Mouse (Mus musculus): Measurements from ENCODE around the gene Cd46.

Cd46 gene

GRCm38 (mm10) chr1:195092220-195092720 lies at the start of gene Cd46:
Cd46 (minus strand) TSS chr1:195092249.
- DNase-seq: peak; percentile 81 to 85

DNA sequence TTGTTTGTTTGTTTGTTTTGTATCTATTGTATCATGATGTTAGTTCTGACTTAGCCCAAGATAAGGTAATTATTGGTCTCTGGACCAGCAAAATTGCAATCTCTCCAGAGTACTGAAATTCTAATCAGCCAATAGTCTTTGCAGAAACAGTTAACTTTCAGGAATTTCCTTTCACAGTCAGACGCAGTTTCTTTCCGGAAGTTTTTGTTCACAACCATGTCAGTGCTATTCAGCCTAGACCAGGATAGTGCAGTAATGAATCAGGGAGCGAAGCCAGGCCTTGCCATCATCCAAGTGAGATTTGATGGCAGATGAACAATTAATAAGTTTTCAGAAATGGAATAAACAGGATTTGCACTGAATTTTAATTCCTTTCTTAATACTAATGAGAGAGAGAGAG lies 40.0 kb upstream of the Cd46 start:
- no peak for DNase-seq

DNA sequence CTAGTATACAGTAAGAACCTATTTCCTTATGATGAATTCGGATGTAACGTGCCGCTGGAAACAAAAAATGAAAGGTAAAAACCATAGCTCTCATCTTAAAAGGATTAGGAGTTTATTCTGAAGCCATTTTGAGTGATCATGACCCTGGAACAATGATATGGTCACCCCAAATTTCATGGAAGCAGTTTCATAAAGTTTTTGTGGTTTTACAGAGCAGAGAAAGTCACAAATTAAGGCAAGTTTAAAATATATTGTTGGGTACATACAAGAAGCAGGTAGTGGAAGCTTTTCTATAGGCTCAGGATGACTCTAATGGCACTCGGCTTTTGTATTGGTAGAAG lies 39.6 kb upstream of the Cd46 start:
- no peak for DNase-seq

DNA sequence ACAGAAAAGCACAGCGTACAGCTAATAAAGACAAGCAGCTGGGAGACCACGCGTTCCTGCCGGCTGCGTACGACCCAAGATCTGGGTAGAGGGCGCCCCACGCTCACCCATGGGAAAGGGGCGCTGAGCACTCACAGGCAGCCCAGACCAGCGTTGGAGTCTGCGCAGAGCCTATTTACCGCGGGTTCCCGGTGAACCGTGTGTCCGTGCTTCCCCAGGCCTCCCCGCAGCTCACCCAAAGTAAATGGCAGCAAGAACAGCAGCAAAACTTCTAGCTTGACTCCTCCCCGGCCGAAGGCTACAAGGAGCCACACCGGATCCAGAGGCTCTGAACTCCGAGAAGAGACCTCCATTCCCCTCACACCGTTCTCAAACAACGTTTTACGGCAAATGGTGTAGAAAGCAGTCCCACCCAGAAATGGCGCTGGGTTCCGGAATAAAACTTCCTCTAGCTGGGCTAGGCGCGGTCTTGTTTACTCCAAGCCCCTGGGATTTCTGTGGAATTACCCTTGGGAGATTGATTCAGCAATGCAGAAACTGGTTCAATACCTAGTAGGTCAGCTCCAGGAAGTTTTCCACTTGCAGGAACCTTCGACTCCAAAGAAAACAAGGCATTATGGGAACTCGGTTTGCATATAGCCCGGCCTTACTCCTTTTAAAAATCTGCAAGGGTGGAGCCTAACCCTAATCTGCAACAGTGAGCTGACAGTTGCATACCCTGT lies 39.1 kb upstream of the Cd46 start, which contains the start of gene Cr1l:
TSS of gene Cr1l (minus strand) at position 634 of the 722 bp plus-strand sequence.
- peak; percentile 88 to 90 for DNase-seq

GRCm38 (mm10) chr1:195130479-195130878 lies 38.4 kb upstream of the Cd46 start:
- DNase-seq: no peak

- no peak for DNase-seq
Measured at GRCm38 (mm10) chr1:195129867-195130266, 37.8 kb upstream of the Cd46 start.

DNA sequence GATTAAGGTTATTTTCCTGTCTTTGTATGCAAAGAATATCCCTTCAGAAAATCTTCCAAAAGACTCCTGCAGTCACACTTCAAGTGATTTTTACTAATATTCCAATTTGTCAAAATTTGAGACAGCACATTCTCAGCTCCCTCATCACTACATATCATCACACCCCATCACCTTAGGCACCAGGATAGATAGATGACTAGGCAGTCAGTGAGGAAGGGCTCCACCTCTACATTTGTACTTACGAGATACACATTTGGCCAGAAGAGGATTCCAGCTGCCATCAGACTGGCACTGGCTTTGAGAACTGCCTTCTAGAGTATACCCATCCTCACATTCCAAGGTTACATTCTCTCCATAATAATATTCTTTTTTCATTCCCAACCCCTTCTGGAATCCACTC lies 22.4 kb upstream of the Cd46 start:
- no peak for DNase-seq

DNA sequence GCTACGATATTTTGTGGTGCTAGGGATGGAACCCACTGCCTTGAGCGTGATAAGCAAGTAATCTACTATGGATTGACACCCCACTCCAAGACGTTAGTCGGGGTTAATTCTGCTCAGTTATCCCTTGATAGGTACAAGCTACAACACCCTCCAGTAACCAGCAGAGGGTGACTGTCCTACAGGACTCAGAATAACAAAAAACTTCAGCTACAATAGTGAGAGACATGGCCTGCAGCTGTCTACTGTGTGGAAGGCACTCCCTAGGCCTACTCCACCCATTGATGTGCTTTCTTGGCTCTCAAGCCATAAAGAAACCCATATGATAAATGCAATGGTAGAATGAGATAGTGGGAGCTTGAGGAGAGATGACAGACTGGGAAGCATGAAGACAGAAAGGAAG lies 21.6 kb upstream of the Cd46 start:
- DNase-seq: no peak

DNA sequence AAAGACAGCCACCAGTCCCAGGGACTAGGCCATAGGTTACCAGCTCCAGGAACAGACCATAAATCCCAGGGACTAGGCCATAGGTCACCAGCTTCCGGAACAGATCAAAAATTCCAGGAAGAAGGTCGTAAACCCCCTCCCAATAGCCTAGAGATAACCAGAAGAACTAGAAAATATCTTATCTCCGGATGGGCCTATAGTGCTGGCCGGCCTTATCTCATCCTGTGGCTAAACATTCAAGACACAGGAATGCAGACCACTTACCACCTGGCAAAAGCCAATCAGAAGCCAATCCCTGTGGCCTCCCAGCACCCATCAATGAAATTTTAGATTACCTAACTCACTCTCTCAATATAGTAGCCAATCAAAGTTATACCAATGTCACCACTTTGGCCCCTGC lies 8.6 kb upstream of the Cd46 start:
- DNase-seq: no peak

DNA sequence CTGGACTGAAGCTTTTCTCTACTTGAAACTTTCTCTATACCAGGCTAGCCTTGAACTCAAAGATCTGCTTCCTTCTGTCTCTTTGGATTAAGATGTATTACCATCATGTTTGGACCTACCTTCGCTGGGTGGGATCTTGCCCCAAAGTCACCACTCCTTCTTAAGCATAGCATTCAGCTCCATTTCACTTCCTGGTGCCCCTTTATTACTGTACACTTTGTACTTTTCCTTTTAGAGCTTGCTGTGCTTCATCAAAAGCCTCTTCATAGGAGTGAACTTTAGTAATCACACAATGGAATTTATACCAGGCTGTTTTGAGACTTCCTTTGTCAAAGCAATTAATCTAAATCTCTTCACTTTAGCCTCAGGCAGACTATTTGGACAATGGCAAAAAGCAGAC lies 6.0 kb upstream of the Cd46 start:
- DNase-seq: no peak

GRCm38 (mm10) chr1:195091699-195092219 lies 290 bp downstream of the Cd46 start:
- no peak for DNase-seq

GRCm38 (mm10) chr1:195082142-195082541 lies 9.9 kb downstream of the Cd46 start:
- no peak for DNase-seq

DNA sequence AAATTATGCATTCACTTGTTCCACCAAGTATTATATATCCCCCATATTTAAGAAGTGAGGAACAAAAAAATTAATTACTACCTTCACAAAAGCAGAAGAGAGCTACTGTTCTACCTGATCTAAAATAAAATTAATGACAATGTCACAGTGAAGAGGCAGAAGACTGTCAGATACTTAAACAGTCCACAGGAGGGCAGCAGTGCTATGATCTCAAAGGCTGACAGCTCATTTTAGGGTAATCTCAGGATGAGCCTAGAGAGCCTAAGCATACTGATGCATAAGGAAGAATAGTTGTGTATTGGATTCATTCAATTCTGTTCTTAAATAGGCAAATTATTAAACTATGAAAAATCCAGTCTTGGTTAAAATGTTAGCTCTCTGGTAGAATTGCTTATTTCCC lies 51.6 kb downstream of the Cd46 start:
- peak in 1 of 2 experiments; percentile 51 for DNase-seq

- DNase-seq: no peak
Measured at GRCm38 (mm10) chr1:195038386-195038785, 53.7 kb downstream of the Cd46 start.

DNA sequence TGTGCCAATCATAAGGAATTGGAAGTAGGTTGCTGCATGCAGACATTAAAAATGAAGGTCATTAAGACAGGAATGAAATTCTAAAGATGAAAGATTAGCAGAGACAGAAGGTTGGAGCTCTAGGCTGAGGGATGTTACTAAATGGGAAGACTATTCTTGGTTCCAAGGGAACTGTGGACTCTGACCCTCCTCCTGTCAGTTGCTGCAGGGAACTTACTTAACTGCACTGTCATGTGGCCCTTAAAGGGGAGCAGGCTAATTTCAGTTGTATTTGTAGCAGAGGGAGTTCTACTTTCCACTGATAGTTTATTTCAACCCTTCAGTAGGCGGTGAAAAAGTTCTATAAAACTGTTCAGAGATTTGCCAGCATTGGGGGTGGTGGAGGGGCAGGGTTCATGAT lies 54.1 kb downstream of the Cd46 start:
- peak; percentile 49 to 66 for DNase-seq

- DNase-seq: no peak
Measured at GRCm38 (mm10) chr1:195037483-195037882, 54.6 kb downstream of the Cd46 start.

DNA sequence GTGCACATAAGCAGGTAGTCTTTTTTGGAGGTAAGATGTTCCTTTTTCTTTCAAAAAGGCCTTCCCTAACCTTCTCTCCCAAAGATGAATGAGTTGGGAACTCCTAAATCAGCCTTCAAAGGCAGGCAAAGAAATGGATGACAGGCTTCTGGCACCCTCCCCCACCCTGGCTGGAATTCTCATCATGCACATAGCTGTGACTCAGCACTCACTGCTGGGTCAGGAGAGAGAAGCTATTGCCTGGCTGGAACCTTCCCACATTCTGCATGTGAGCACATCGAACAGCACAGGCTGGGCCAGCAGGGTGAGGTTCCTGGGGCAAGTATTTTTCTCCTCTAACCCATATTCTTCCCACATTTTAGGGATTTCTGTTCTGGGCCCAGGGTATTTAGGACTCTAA lies 58.1 kb downstream of the Cd46 start:
- DNase-seq: peak; percentile 52 to 58

GRCm38 (mm10) chr1:195032738-195033137 lies 59.3 kb downstream of the Cd46 start:
- DNase-seq: no peak

- peak; percentile 51 to 53 for DNase-seq
Measured at GRCm38 (mm10) chr1:195031786-195032185, 60.3 kb downstream of the Cd46 start.

DNA sequence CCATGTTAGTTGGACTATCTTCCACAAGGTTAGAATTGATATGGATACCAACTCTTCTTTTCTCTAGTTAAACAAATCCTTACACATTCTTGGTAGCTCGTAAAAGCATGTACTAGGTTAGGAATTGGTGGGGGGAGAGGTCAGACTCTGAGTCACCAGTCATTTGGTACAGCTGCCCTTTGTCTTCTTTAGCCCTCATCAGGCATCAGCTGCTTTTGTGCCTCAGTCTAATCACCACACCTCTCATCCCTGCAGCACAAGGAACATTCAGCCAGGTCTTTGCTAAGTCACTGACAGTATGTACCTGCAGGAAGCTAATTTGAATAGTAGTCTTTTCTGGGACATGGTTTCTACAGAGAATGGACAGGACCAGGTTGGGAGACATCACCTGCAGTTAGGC lies 64.5 kb downstream of the Cd46 start:
- DNase-seq: no peak

GRCm38 (mm10) chr1:195023848-195024247 lies 68.2 kb downstream of the Cd46 start:
- DNase-seq: no peak

DNA sequence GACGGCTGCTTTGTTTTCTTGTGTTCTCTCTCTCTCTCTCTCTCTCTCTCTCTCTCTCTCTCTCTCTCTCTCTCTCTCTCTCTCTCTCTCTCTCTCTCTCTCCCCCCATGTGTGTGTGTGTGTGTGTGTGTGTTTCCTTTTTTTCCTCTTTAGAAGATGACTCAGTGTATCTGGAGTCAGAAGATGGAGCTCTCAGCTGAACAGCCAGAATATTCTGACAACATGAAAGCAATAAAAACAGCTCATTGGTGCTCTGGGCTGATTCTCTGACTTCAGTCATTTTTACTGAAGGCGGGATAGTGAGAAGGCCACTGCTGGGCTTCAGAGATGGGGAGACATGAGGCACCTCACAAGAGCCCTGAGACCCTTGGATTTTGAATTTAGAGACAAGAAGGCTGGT lies 70.2 kb downstream of the Cd46 start:
- DNase-seq: no peak

GRCm38 (mm10) chr1:195019062-195019600 lies 72.9 kb downstream of the Cd46 start:
- DNase-seq: peak in 1 of 2 experiments; percentile 47
